Mouse (Mus musculus): ENCODE measurements around the gene Ncam1.

Gene Ncam1

GRCm38 (mm10) chr9:49537814-49538213, 260.9 kb downstream of the Ncam1 start:
- peak; percentile 50 for DNase-seq

- no peak for DNase-seq
These were observed 262.1 kb downstream of the Ncam1 start for GRCm38 (mm10) chr9:49536593-49536992.

- no peak for DNase-seq
These were observed 263.8 kb downstream of the Ncam1 start for GRCm38 (mm10) chr9:49534958-49535357.

- DNase-seq, result no peak
These were observed 264.7 kb downstream of the Ncam1 start for GRCm38 (mm10) chr9:49533912-49534491.

GRCm38 (mm10) chr9:49533455-49533854, 265.3 kb downstream of the Ncam1 start:
- no peak for DNase-seq

GRCm38 (mm10) chr9:49531833-49532232, 266.9 kb downstream of the Ncam1 start:
- DNase-seq, result no peak

- DNase-seq, result no peak
These were observed 267.5 kb downstream of the Ncam1 start for GRCm38 (mm10) chr9:49531257-49531656.

GRCm38 (mm10) chr9:49530739-49531138, 268.0 kb downstream of the Ncam1 start:
- DNase-seq, result no peak

GRCm38 (mm10) chr9:49529366-49529959, 269.3 kb downstream of the Ncam1 start:
- DNase-seq, result no peak

- DNase-seq, result no peak
These were observed 269.8 kb downstream of the Ncam1 start for GRCm38 (mm10) chr9:49528943-49529342.

GRCm38 (mm10) chr9:49528026-49528425, 270.7 kb downstream of the Ncam1 start:
- DNase-seq, result no peak

- DNase-seq, result no peak
These were observed 271.4 kb downstream of the Ncam1 start for GRCm38 (mm10) chr9:49527340-49527739.

GRCm38 (mm10) chr9:49524721-49525120, 274.0 kb downstream of the Ncam1 start:
- DNase-seq, result no peak

GRCm38 (mm10) chr9:49523881-49524280, 274.8 kb downstream of the Ncam1 start:
- DNase-seq, result no peak

- DNase-seq, result no peak
These were observed 284.4 kb downstream of the Ncam1 start for GRCm38 (mm10) chr9:49514306-49514705.

GRCm38 (mm10) chr9:49510666-49511065, 288.1 kb downstream of the Ncam1 start:
- no peak for DNase-seq

GRCm38 (mm10) chr9:49509628-49510027, 289.1 kb downstream of the Ncam1 start:
- no peak for DNase-seq

GRCm38 (mm10) chr9:49509094-49509493, 289.6 kb downstream of the Ncam1 start:
- DNase-seq, result peak; percentile 43

- DNase-seq, result no peak
These were observed 290.7 kb downstream of the Ncam1 start for GRCm38 (mm10) chr9:49507829-49508585.

GRCm38 (mm10) chr9:49504658-49505057, 294.1 kb downstream of the Ncam1 start:
- DNase-seq, result no peak

GRCm38 (mm10) chr9:49502245-49502644, 296.5 kb downstream of the Ncam1 start:
- no peak for DNase-seq

GRCm38 (mm10) chr9:49499878-49500277, 298.8 kb downstream of the Ncam1 start:
- no peak for DNase-seq

GRCm38 (mm10) chr9:49493979-49494649, 304.6 kb downstream of the Ncam1 start:
- peak; percentile 54 for DNase-seq

GRCm38 (mm10) chr9:49490609-49491008, 308.1 kb downstream of the Ncam1 start:
- DNase-seq, result peak; percentile 51
